Mouse (Mus musculus) ES-E14 (cell line): ENCODE measurements at regions not wholly inside any gene's neighbourhood (a gene's known extent, or its start where the extent isn't known, plus 50 kb on each side); places are given as distances from the start of the nearest gene placed in this dataset.

Experiments used
- DNase-seq: peaks from one replicate; pipeline ENCODE4 v3.0.0-alpha.2; 2013; ENCODE audit warnings: low read depth, low spot score
- H3K27ac ChIP-seq: 2 replicates; pipeline ENCODE4 v1.5.1; 2012; ENCODE audit warnings: low read depth, mild to moderate bottlenecking, low read length, moderate library complexity, mixed read lengths; ENCODE audit not compliant: poor library complexity, insufficient read depth, severe bottlenecking
- H3K36me3 ChIP-seq: 2 replicates; pipeline ENCODE4 v1.6.1; 2012; ENCODE audit warnings: mild to moderate bottlenecking, low read length, moderate library complexity, mixed read lengths; ENCODE audit not compliant: control insufficient read depth, poor library complexity, insufficient read depth, severe bottlenecking
- H3K4me1 ChIP-seq, 2 experiments: fragments of 150-350 bp in 1 of 2; sonication (generic) in 1 of 2; 2 replicates each; pipeline ENCODE4 v1.6.1; 2012; ENCODE audit warnings: low read length in 2 of 2, mild to moderate bottlenecking in 1 of 2, mixed read lengths in 1 of 2; ENCODE audit not compliant: control insufficient read depth in 2 of 2, insufficient read depth in 2 of 2, poor library complexity in 1 of 2
- H3K4me3 ChIP-seq, 2 experiments: fragments of 150-350 bp in 1 of 2; sonication (generic) in 1 of 2; 2 replicates each; pipeline ENCODE4 v1.5.1; 2012; ENCODE audit warnings: low read length in 2 of 2, low read depth in 1 of 2, mild to moderate bottlenecking in 1 of 2, mixed read lengths in 1 of 2; ENCODE audit not compliant: insufficient read depth in 1 of 2, poor library complexity in 1 of 2, severe bottlenecking in 1 of 2
- H3K9ac ChIP-seq: 2 replicates; pipeline ENCODE4 v1.6.1; 2012; ENCODE audit warnings: low read depth, mild to moderate bottlenecking, low read length, mixed read lengths; ENCODE audit not compliant: poor library complexity, insufficient read depth, severe bottlenecking
- H3K9me3 ChIP-seq: fragments of 150-350 bp; sonication (generic); 2 replicates; pipeline ENCODE4 v1.6.1; 2012; ENCODE audit warnings: low read depth, mild to moderate bottlenecking, low read length; ENCODE audit not compliant: control insufficient read depth, insufficient read depth
- CHD2 ChIP-seq: IDR thresholded peaks from 2 replicates; pipeline ENCODE4 v1.6.1; 2014; ENCODE audit warnings: mild to moderate bottlenecking, low read depth, low read length, inconsistent platforms
- HCFC1 ChIP-seq: IDR thresholded peaks from 2 replicates; pipeline ENCODE4 v1.6.1; 2012; ENCODE audit warnings: low read length, inconsistent platforms, borderline replicate concordance; ENCODE audit not compliant: insufficient read depth
- MAFK ChIP-seq: IDR thresholded peaks from 2 replicates; pipeline ENCODE4 v1.6.1; 2014; ENCODE audit warnings: mild to moderate bottlenecking, low read depth, low read length, inconsistent platforms; ENCODE audit not compliant: insufficient read depth
- ZC3H11A ChIP-seq: IDR thresholded peaks from 2 replicates; pipeline ENCODE4 v1.6.1; 2012; ENCODE audit warnings: low read depth, mild to moderate bottlenecking, inconsistent platforms, low read length, borderline replicate concordance
- ZNF384 ChIP-seq: IDR thresholded peaks from 2 replicates; pipeline ENCODE4 v1.6.1; 2012; ENCODE audit warnings: low read depth, low read length, inconsistent platforms
- in situ Hi-C, 2 experiments: fragments of 600-800 bp; cut with MboI; formaldehyde crosslinking; loops; one replicate each; pipeline ENCODE4 v1.15.1; 2025; ENCODE audit warnings: low sequenced_read_pairs in 2 of 2, inconsistent platforms in 1 of 2; ENCODE audit not compliant: unreplicated experiment in 2 of 2

DNA sequence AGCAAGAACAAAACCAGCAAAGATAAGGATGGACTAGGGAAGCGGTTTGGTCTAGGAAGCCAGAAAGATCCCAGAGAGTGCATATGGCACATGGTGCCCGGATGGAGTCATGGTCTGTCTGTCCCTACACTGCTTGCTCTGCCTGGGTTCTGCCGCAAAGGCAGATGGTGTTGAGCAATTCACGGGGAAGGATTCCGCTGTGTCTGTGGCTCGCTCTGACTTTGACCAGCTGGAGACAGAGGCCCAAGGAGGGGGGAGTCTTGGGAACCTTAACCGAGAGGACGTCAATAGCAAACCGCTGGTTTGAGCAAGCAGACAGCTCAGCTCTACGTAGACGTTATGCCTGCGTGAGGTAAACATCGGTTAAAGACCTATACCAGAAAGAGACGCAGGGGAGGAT is 357.7 kb upstream of the Tbx3 start:
- Histone ChIP-seq H3K4me1 (peaks cover 6 to 9% of the 10 kb centered on the region in 2 experiments; a peak in 3 of 4 replicates), H3K4me3 (no peak overlapping the region), H3K9ac (no peak overlapping the region), H3K27ac (no peak overlapping the region), H3K9me3 (no peaks in the 10 kb centered on the region), H3K36me3 (no peaks in the 10 kb centered on the region)
- in situ Hi-C loops = no loop called here
- DNase-seq = no peak
- TF ChIP-seq MAFK = no peak
- TF ChIP-seq HCFC1 = no peak
- no peak for TF ChIP-seq ZNF384
- TF ChIP-seq CHD2 = no peak
- no peak for TF ChIP-seq ZC3H11A

GRCm38 (mm10) chr5:119315149-119315548 is 355.3 kb upstream of the Tbx3 start:
- no peaks in the 10 kb centered on the region for H3K36me3 ChIP-seq
- in situ Hi-C loops = no loop called here
- TF ChIP-seq MAFK (no peak), ZC3H11A (no peak), CHD2 (no peak), ZNF384 (no peak), HCFC1 (no peak)
- no peaks in the 10 kb centered on the region for H3K9me3 ChIP-seq
- peaks cover 3 to 4% of the 10 kb centered on the region in 2 experiments; a peak in 3 of 4 replicates for H3K4me1 ChIP-seq
- no peak overlapping the region for H3K4me3 ChIP-seq
- no peak overlapping the region for H3K9ac ChIP-seq
- DNase-seq = no peak
- H3K27ac ChIP-seq = no peak overlapping the region

DNA sequence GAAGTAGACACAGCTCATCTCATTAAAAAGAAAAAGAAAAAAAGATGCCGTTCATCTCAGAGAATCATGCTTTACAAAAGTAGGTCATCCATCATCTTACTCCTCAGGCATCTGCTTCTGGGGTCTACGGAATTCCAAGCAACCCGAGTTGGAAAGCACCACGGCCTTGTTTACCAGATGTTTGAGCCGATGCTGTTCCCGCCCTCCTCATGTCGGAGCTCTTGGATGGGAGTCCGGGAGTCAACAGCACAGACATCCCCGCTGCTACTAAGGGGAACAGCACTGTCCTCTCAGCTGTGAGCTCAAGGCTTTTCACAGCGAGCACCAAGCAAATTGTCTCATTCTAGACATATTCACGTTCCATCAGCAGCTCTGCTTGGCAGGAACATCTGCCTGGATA is 352.9 kb upstream of the Tbx3 start:
- Histone ChIP-seq H3K9me3 (no peaks in the 10 kb centered on the region), H3K36me3 (no peaks in the 10 kb centered on the region), H3K27ac (no peak overlapping the region), H3K4me3 (no peak overlapping the region), H3K4me1 (no peaks in the 10 kb centered on the region), H3K9ac (no peak overlapping the region)
- TF ChIP-seq MAFK = no peak
- TF ChIP-seq CHD2 = no peak
- in situ Hi-C loops = no loop called here
- no peak for DNase-seq

DNA sequence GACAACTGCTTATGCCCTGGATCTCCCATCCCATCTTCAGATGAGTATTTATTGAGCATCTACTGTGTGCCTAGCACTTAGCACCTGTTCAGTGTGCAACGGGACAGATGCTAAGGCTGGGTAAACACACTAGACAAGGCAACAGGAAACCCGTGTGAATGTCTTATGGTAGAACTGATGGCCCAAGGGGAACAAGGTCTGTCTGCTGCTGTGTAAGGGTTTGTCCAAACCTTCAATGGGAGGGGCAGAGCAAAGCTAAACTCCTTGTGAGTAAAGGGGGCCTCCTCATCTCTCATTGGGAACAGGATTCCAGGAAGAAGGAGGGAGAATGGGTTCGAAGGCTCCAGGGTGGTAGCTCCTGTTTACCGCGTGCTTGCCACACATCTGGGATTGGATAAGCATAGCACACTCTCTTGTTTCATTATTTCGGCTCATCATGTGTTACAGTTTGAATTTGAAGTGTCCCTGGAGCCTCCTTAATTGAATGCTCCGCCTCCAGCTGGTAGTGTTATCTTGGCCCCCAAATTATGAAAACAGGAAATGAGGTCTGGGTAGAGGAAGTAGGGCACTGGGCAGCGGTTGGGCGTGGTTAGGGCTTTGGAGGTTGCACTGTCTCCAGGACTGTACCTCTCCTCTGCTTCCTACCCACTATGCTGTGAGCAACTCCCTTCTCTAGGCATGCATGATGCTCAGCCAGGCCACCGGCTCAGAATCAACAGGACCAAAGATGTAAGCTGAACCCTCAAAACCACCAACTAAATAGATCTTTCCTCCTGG is 348.9 kb upstream of the Tbx3 start:
- Histone ChIP-seq H3K4me1 (no peaks in the 10 kb centered on the region), H3K4me3 (no peak overlapping the region), H3K9me3 (no peaks in the 10 kb centered on the region), H3K27ac (no peak overlapping the region), H3K36me3 (no peaks in the 10 kb centered on the region), H3K9ac (no peak overlapping the region)
- TF ChIP-seq MAFK (no peak), CHD2 (no peak), ZC3H11A (no peak), HCFC1 (no peak), ZNF384 (no peak)
- no peak for DNase-seq
- in situ Hi-C loops = no loop called here

- no peak for DNase-seq
Observed at GRCm38 (mm10) chr5:119322411-119322810, 348.1 kb upstream of the Tbx3 start.

More at GRCm38 (mm10) chr5:119322411-119322810, 348.1 kb upstream of the Tbx3 start:
- Histone ChIP-seq H3K36me3 (no peaks in the 10 kb centered on the region), H3K27ac (no peak overlapping the region), H3K4me3 (no peak overlapping the region), H3K9me3 (no peaks in the 10 kb centered on the region), H3K9ac (no peak overlapping the region), H3K4me1 (no peaks in the 10 kb centered on the region)
- no peak for TF ChIP-seq CHD2
- TF ChIP-seq HCFC1 = no peak
- no peak for TF ChIP-seq ZNF384
- no peak for TF ChIP-seq MAFK
- no peak for TF ChIP-seq ZC3H11A
- in situ Hi-C loops = no loop called here
